In genomic region chr2:26638572-26638971, GRCm38 (mm10) we compare ENCODE assay signal across 8 mouse cellular contexts. TPM values are rescaled to one million over a fixed set of nuclear protein-coding genes. Genes with fewer than 3 reads are reported as not detected.
DNase-seq lines count a peak whose midpoint lies in the region; ATAC-seq and TF ChIP-seq lines count a peak whose summit lies in the region.

No protein-coding gene starts in this region.

- DNase-seq in heart, postnatal 10 days, result no peak
- no peak for DNase-seq in MEL (ENCODE audit: low read depth, low spot score)
- DNase-seq in frontal cortex, postnatal 25 days (ENCODE audit: low spot score in 2 of 2), result no peak
- DNase-seq in cerebellum, adult 11 months, result no peak

- H3K27me3 ChIP-seq in heart, embryonic 12.5 days (replicated peaks), result no peaks in the 10 kb centered on the region
- H3K27me3 ChIP-seq in MEL (ENCODE audit: control insufficient read depth in 1 of 2, insufficient read depth in 2 of 2, low read length in 2 of 2), result no peaks in the 10 kb centered on the region
- H3K27me3 ChIP-seq in hindbrain, embryonic 12.5 days, result no peaks in the 10 kb centered on the region
- no peaks in the 10 kb centered on the region for H3K27me3 ChIP-seq in midbrain, embryonic 12.5 days

- TF ChIP-seq CTCF in MEL (IDR thresholded peaks at IDR 0.05 in 2 of 3, conservative IDR thresholded peaks at IDR 0.05 in 1 of 3; ENCODE audit: control insufficient read depth in 1 of 3, insufficient read depth in 1 of 3, low read depth in 2 of 3, low read length in 3 of 3, poor library complexity in 1 of 3, severe bottlenecking in 1 of 3), result no peak

- peak overlapping the region; percentile 99 for H3K4me3 ChIP-seq in heart, embryonic 12.5 days
- H3K4me3 ChIP-seq in MEL (ENCODE audit: control insufficient read depth in 1 of 2, insufficient read depth in 1 of 2, low read depth in 2 of 2, low read length in 2 of 2), result peak overlapping the region; percentile 82 to 98
- H3K4me3 ChIP-seq in hindbrain, embryonic 12.5 days, result peak overlapping the region; percentile 92
- peak overlapping the region; percentile 94 for H3K4me3 ChIP-seq in midbrain, embryonic 12.5 days

- no peak for TF ChIP-seq RAD21 in MEL (IDR thresholded peaks at IDR 0.05; ENCODE audit: low read depth, low read length)

- intact Hi-C loops in heart, postnatal 10 days (cut with DNase I), result no loop called here

- H3K36me3 ChIP-seq in heart, embryonic 12.5 days, result peaks cover 46% of the 10 kb centered on the region
- H3K36me3 ChIP-seq in MEL (ENCODE audit: control insufficient read depth in 1 of 2, insufficient read depth in 2 of 2, low read length in 2 of 2), result peaks cover 14 to 17% of the 10 kb centered on the region in 2 experiments
- H3K36me3 ChIP-seq in hindbrain, embryonic 12.5 days, result peaks cover 46% of the 10 kb centered on the region
- peaks cover 41% of the 10 kb centered on the region for H3K36me3 ChIP-seq in midbrain, embryonic 12.5 days

- no peak for TF ChIP-seq EP300 in MEL (IDR thresholded peaks at IDR 0.05; ENCODE audit: low read depth in 1 of 2, low read length in 2 of 2)

- H3K4me1 ChIP-seq in heart, embryonic 12.5 days (replicated peaks), result peaks cover 30% of the 10 kb centered on the region
- peaks cover 0 to 27% of the 10 kb centered on the region in 2 experiments; a peak in 2 of 4 replicates for H3K4me1 ChIP-seq in MEL (ENCODE audit: control insufficient read depth in 1 of 2, insufficient read depth in 2 of 2, low read length in 2 of 2)
- peaks cover 32% of the 10 kb centered on the region for H3K4me1 ChIP-seq in hindbrain, embryonic 12.5 days
- H3K4me1 ChIP-seq in midbrain, embryonic 12.5 days, result peaks cover 25% of the 10 kb centered on the region

- TF ChIP-seq POLR2A in MEL (IDR thresholded peaks at IDR 0.05; ENCODE audit: control insufficient read depth in 1 of 2, insufficient read depth in 1 of 2, low read depth in 1 of 2, low read length in 2 of 2, poor library complexity in 1 of 2), result 0 out of 4 replicates have a peak, but pooled peaks of 1 of the 2 experiments have one; percentile 12

- no peaks in the 10 kb centered on the region for H3K9me3 ChIP-seq in heart, embryonic 12.5 days (replicated peaks)
- H3K9me3 ChIP-seq in MEL (replicated peaks; ENCODE audit: insufficient read depth, low read length), result no peaks in the 10 kb centered on the region
- H3K9me3 ChIP-seq in hindbrain, embryonic 12.5 days (replicated peaks), result no peaks in the 10 kb centered on the region
- H3K9me3 ChIP-seq in midbrain, embryonic 12.5 days, result no peaks in the 10 kb centered on the region

- peaks cover 25% of the 10 kb centered on the region for H3K79me2 ChIP-seq in MEL (ENCODE audit: control insufficient read depth, insufficient read depth, low read length, poor library complexity)

- H3K9ac ChIP-seq in heart, embryonic 12.5 days, result peak overlapping the region; percentile 99
- peak overlapping the region; percentile 98 for H3K9ac ChIP-seq in MEL (ENCODE audit: control insufficient read depth, low read depth, low read length, poor library complexity, severe bottlenecking)
- H3K9ac ChIP-seq in hindbrain, embryonic 12.5 days, result peak overlapping the region; percentile 97
- peak overlapping the region; percentile 96 for H3K9ac ChIP-seq in midbrain, embryonic 12.5 days (replicated peaks)

- ATAC-seq in heart, embryonic 12.5 days (ENCODE audit: insufficient number of reproducible peaks, low FRiP score), result no peak
- ATAC-seq in hindbrain, embryonic 12.5 days (ENCODE audit: low FRiP score), result no peak
- no peak for ATAC-seq in midbrain, embryonic 12.5 days (ENCODE audit: low FRiP score, low read depth)
- ATAC-seq in frontal cortex, adult (ENCODE audit: low TSS enrichment), result no peak

- no peak overlapping the region for H3K27ac ChIP-seq in heart, embryonic 12.5 days (ENCODE audit: poor library complexity, severe bottlenecking)
- H3K27ac ChIP-seq in MEL (ENCODE audit: control insufficient read depth, low read depth, low read length), result peak overlapping the region; percentile 90
- 0 out of 2 replicates have a peak overlapping the region, but pooled peaks have one; percentile 0 for H3K27ac ChIP-seq in hindbrain, embryonic 12.5 days
- H3K27ac ChIP-seq in midbrain, embryonic 12.5 days (replicated peaks), result 0 out of 2 replicates have a peak overlapping the region, but pooled peaks have one; percentile 8

- peak overlapping the region; percentile 77 for H3K4me2 ChIP-seq in heart, embryonic 12.5 days
- H3K4me2 ChIP-seq in hindbrain, embryonic 12.5 days (replicated peaks), result peak overlapping the region; percentile 85
- H3K4me2 ChIP-seq in midbrain, embryonic 12.5 days (replicated peaks), result peak overlapping the region; percentile 84

- 79% methylated on average over 5 of the region's 5 CpGs for WGBS in heart, embryonic 12.5 days
- WGBS in hindbrain, embryonic 12.5 days, result 75% methylated on average over 5 of the region's 5 CpGs
- 75% methylated on average over 5 of the region's 5 CpGs for WGBS in midbrain, embryonic 12.5 days

TF ChIP-seq in MEL, 35 proteins besides CTCF, POLR2A, EP300 and RAD21 (continues in another document):
- TF ChIP-seq USF1 (IDR thresholded peaks at IDR 0.05; ENCODE audit: low read depth, low read length), result no peak
- no peak for TF ChIP-seq ZNF384 (IDR thresholded peaks at IDR 0.05; ENCODE audit: low read depth, low read length)
- no peak; the same call in 1 of the 2 replicates for TF ChIP-seq NELFE (IDR thresholded peaks at IDR 0.05; ENCODE audit: low read depth, low read length)
- TF ChIP-seq ELF1 (IDR thresholded peaks at IDR 0.05; ENCODE audit: low read depth, low read length), result no peak
- TF ChIP-seq ZC3H11A (IDR thresholded peaks at IDR 0.05; ENCODE audit: low read depth, low read length), result no peak
- no peak for TF ChIP-seq GABPA (IDR thresholded peaks at IDR 0.05; ENCODE audit: low read depth, low read length)
- TF ChIP-seq MYB (IDR thresholded peaks at IDR 0.05; ENCODE audit: low read depth, low read length), result no peak
- TF ChIP-seq CHD1 (IDR thresholded peaks at IDR 0.05; ENCODE audit: low read depth, low read length), result no peak
- no peak for TF ChIP-seq HCFC1 (IDR thresholded peaks at IDR 0.05; ENCODE audit: low read depth, low read length)
- TF ChIP-seq BHLHE40 (IDR thresholded peaks at IDR 0.05; ENCODE audit: borderline replicate concordance, low read depth, low read length), result no peak
- no peak for TF ChIP-seq ETS1 (IDR thresholded peaks at IDR 0.05; ENCODE audit: low read depth, low read length)
- no peak for TF ChIP-seq USF2 (IDR thresholded peaks at IDR 0.05; ENCODE audit: borderline replicate concordance in 1 of 2, insufficient read depth in 1 of 2, low read depth in 1 of 2, low read length in 2 of 2)
- TF ChIP-seq UBTF (IDR thresholded peaks at IDR 0.05; ENCODE audit: borderline replicate concordance, insufficient read depth, low read depth, low read length), result no peak
- no peak for TF ChIP-seq ZKSCAN1 (IDR thresholded peaks at IDR 0.05; ENCODE audit: low read depth, low read length)
- no peak for TF ChIP-seq MXI1 (IDR thresholded peaks at IDR 0.05; ENCODE audit: low read depth, low read length)

RNA-seq across cellular contexts. Expression of gene Fam69b, which starts 10.3 kb away (rescaled TPM):
- polyA plus RNA-seq in heart, embryonic 12.5 days (2016; fragmentation: Nextera tagmentation; extraction: Ambion mirVana), result 16.4 and 17.3 TPM in 2 replicates
- 10 to 100 TPM; 13.8 to 16.8 TPM for total RNA-seq in heart, postnatal 10 days (2021)
- 0.33 and 0.42 TPM in 2 replicates for total RNA-seq in MEL (2012; rRNA removed)
- polyA plus RNA-seq in MEL (2012; ENCODE audit: insufficient read depth in 1 of 2, insufficient read length in 2 of 2, low read depth in 1 of 2, low replicate concordance in 2 of 2, missing spikeins in 1 of 2), result under 1 TPM in 1 of 2 experiments, not detected in 1; 0.67 TPM
- 70.1 and 73.7 TPM in 2 replicates for polyA plus RNA-seq in hindbrain, embryonic 12.5 days (2016; fragmentation: Nextera tagmentation; extraction: Ambion mirVana)
- 75.1 and 77.5 TPM in 2 replicates for polyA plus RNA-seq in midbrain, embryonic 12.5 days (2016; fragmentation: Nextera tagmentation; extraction: Ambion mirVana)

RNA-seq across cellular contexts. Expression of gene Lcn4, which starts 32.5 kb away (rescaled TPM):
- not detected in 2 replicates for polyA plus RNA-seq in heart, embryonic 12.5 days (2016; fragmentation: Nextera tagmentation; extraction: Ambion mirVana)
- total RNA-seq in heart, postnatal 10 days (2021), result not detected
- not detected in 2 replicates for total RNA-seq in MEL (2012; rRNA removed)
- polyA plus RNA-seq in MEL (2012; ENCODE audit: insufficient read depth in 1 of 2, insufficient read length in 2 of 2, low read depth in 1 of 2, low replicate concordance in 2 of 2, missing spikeins in 1 of 2), result not detected
- not detected in 2 replicates for polyA plus RNA-seq in hindbrain, embryonic 12.5 days (2016; fragmentation: Nextera tagmentation; extraction: Ambion mirVana)
- not detected in 2 replicates for polyA plus RNA-seq in midbrain, embryonic 12.5 days (2016; fragmentation: Nextera tagmentation; extraction: Ambion mirVana)

RNA-seq across cellular contexts. Expression of gene Agpat2, which starts 34.4 kb away (rescaled TPM):
- 18.4 and 23.2 TPM in 2 replicates for polyA plus RNA-seq in heart, embryonic 12.5 days (2016; fragmentation: Nextera tagmentation; extraction: Ambion mirVana)
- total RNA-seq in heart, postnatal 10 days (2021), result 10 to 100 TPM; 53.3 to 78.7 TPM
- total RNA-seq in MEL (2012; rRNA removed), result 21.0 and 22.3 TPM in 2 replicates
- 10 to 100 TPM in 1 of 2 experiments, not detected in 1; 42.4 TPM for polyA plus RNA-seq in MEL (2012; ENCODE audit: insufficient read depth in 1 of 2, insufficient read length in 2 of 2, low read depth in 1 of 2, low replicate concordance in 2 of 2, missing spikeins in 1 of 2)
- polyA plus RNA-seq in hindbrain, embryonic 12.5 days (2016; fragmentation: Nextera tagmentation; extraction: Ambion mirVana), result 11.7 and 13.1 TPM in 2 replicates
- 6.9 and 9.6 TPM in 2 replicates for polyA plus RNA-seq in midbrain, embryonic 12.5 days (2016; fragmentation: Nextera tagmentation; extraction: Ambion mirVana)

RNA-seq across cellular contexts. Expression of gene Gm20532, which starts 52.1 kb away (rescaled TPM):
- 0.28 TPM in 1 of 2 replicates, not detected in the other for polyA plus RNA-seq in heart, embryonic 12.5 days (2016; fragmentation: Nextera tagmentation; extraction: Ambion mirVana)
- total RNA-seq in heart, postnatal 10 days (2021), result under 1 TPM in 1 of 2 experiments, not detected in 1; 0.36 TPM
- 0.15 TPM in 1 of 2 replicates, not detected in the other for total RNA-seq in MEL (2012; rRNA removed)
- polyA plus RNA-seq in MEL (2012; ENCODE audit: insufficient read depth in 1 of 2, insufficient read length in 2 of 2, low read depth in 1 of 2, low replicate concordance in 2 of 2, missing spikeins in 1 of 2), result not detected
- polyA plus RNA-seq in hindbrain, embryonic 12.5 days (2016; fragmentation: Nextera tagmentation; extraction: Ambion mirVana), result not detected in 2 replicates
- polyA plus RNA-seq in midbrain, embryonic 12.5 days (2016; fragmentation: Nextera tagmentation; extraction: Ambion mirVana), result not detected in 2 replicates

RNA-seq across cellular contexts. Expression of gene Egfl7, which starts 58.8 kb away (rescaled TPM):
- polyA plus RNA-seq in heart, embryonic 12.5 days (2016; fragmentation: Nextera tagmentation; extraction: Ambion mirVana), result 139 and 146 TPM in 2 replicates
- total RNA-seq in heart, postnatal 10 days (2021), result 100 to 1,000 TPM; 325 to 346 TPM
- 73.9 and 95.4 TPM in 2 replicates for total RNA-seq in MEL (2012; rRNA removed)
- 100 to 1,000 TPM in 1 of 2 experiments, not detected in 1; 125 TPM for polyA plus RNA-seq in MEL (2012; ENCODE audit: insufficient read depth in 1 of 2, insufficient read length in 2 of 2, low read depth in 1 of 2, low replicate concordance in 2 of 2, missing spikeins in 1 of 2)
- 61.4 and 72.1 TPM in 2 replicates for polyA plus RNA-seq in hindbrain, embryonic 12.5 days (2016; fragmentation: Nextera tagmentation; extraction: Ambion mirVana)
- polyA plus RNA-seq in midbrain, embryonic 12.5 days (2016; fragmentation: Nextera tagmentation; extraction: Ambion mirVana), result 50.4 and 64.8 TPM in 2 replicates

Comparison
In these comparisons a context has a peak if more than half of its experiments do, and no peak if none do; other contexts are left out.
1. RNA of gene Fam69b, which starts 10.3 kb away (polyA plus RNA-seq): 75.1 to 77.5 TPM in midbrain, embryonic 12.5 days, 70.1 to 73.7 TPM in hindbrain, embryonic 12.5 days and 16.4 to 17.3 TPM in heart, embryonic 12.5 days; 0.67 TPM in MEL; every median in the first group is over 10 times any median in the second.
2. Peak in every context shown above with its lines, with median percentiles within 50 percentile points of each other: H3K4me2 ChIP-seq, H3K4me3 ChIP-seq and H3K9ac ChIP-seq.